Mouse (Mus musculus) ES-Bruce4 (cell line): Measurements from ENCODE around the gene Gucy1b2.

Experiments
- CTCF ChIP-seq: IDR thresholded peaks from one replicate; pipeline ENCODE4 v1.8.1; 2011; ENCODE audit warnings: low read depth, low read length
- EP300 ChIP-seq: IDR thresholded peaks from 2 replicates; pipeline ENCODE4 v1.6.1; 2011; ENCODE audit warnings: low read depth, low read length; ENCODE audit not compliant: insufficient read depth
- POLR2A ChIP-seq: IDR thresholded peaks from one replicate; pipeline ENCODE4 v1.8.1; 2011; ENCODE audit warnings: low read length; ENCODE audit not compliant: insufficient read depth

- TF ChIP-seq EP300: no peak
- TF ChIP-seq CTCF: no peak
- TF ChIP-seq POLR2A: no peak
These were observed 60.7 kb downstream of the Gucy1b2 start for GRCm38 (mm10) chr14:62395346-62395745.
